Mouse (Mus musculus): Measurements from ENCODE around the gene Guca1b.

Guca1b gene

DNA sequence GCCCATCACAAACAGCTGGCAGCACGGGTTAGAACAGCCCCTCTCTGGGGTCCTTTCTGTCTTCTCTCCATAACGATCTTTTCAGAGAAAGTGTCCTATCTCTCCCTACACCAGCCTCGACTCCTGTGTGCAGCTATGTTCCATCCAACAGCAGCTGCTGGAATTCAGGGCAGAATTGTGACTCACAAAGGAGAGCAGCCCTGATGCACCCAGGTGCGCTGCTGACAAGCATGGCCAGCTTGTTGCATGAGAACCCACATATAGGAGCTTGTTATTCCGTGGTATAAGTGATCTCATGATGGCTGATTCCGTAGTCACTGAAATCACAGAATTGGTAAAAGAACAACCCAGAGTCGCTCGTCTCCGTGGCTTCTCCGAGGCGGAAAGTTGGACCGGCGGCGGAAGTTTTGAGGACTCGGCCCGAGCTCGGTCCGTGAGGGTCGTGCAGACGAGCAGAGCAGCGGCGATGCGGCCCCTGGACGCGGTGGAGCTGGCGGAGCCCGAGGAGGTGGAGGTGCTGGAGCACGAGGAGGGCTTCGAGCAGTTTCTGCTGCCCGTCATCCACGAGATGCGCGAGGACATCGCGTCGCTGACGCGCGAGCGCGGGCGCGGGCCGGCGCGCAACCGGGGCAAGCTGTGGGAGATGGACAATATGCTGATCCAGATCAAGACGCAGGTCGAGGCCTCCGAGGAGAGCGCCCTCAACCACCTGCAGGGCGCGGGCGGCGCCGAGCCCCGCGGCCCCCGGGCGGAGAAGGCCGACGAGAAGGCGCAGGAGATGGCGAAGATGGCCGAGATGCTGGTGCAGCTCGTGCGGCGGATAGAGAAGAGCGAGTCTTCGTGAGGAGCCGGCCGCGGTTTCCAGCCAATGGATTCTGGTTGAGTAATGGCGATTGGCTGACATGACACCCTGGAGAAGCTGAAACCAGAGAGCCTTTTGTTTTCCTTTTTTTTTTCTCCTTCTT is 25.0 kb downstream of the Guca1b start:
- 3% methylated on average over 74 of the region's 74 CpGs for WGBS

GRCm38 (mm10) chr17:47420195-47420594 is 35.0 kb downstream of the Guca1b start:
- WGBS = 90% methylated on average over 2 of the region's 2 CpGs

DNA sequence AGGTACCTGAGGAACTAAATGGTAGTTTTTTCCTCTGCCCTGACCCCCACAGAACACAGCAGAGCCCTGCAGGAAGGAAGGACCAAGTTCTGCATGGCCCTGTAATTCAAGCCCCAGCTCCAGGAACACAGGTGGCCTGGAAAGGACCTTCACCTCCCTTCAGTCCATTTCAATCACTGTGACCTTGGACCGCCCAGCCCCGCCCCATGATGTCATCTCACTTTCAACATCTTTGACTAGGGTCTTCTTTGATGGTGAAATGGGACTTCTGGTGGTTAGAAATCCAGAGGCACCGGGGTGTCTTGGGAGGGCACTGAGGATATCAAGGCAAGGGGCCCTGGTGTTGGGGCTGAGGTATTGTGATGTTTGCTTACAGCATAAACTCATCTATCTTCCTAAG is 36.4 kb downstream of the Guca1b start:
- 91% methylated on average over 3 of the region's 3 CpGs for WGBS

GRCm38 (mm10) chr17:47422616-47423015 is 37.4 kb downstream of the Guca1b start:
- WGBS = 100% methylated on average over 1 of the region's 1 CpGs

- WGBS = 69% methylated on average over 6 of the region's 6 CpGs
Measured at GRCm38 (mm10) chr17:47424186-47424585, 39.0 kb downstream of the Guca1b start.

DNA sequence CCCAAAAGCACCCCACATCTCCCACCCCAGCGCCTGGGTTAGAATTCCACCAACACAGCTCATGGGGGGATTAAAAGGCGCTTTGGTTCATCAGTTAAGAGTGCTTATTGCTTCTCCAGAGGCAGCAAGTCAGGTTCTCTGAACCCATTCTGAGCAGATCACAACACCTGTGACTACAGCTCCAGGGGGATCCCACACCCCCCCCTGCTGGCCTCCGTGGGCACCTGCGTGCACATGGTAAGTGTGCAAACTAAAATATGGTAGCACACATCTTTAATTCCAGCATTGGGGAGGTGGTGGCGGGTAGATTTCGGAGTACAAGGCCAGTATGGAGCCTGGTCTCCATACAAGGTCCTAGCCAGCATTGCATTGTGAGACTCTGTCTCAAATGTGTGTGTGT is 42.1 kb downstream of the Guca1b start:
- WGBS = 81% methylated on average over 6 of the region's 6 CpGs

- whole genome bisulfite sequencing = 32% methylated on average over 8 of the region's 8 CpGs
Measured at GRCm38 (mm10) chr17:47428831-47429304, 43.7 kb downstream of the Guca1b start.

GRCm38 (mm10) chr17:47430815-47431214 is 45.6 kb downstream of the Guca1b start:
- WGBS = 71% methylated on average over 5 of the region's 5 CpGs

GRCm38 (mm10) chr17:47436156-47436906 is 51.1 kb downstream of the Guca1b start, which contains the start of gene AI661453:
Gene AI661453 (plus strand): TSS chr17:47436615.
- 2% methylated on average over 45 of the region's 45 CpGs for WGBS

DNA sequence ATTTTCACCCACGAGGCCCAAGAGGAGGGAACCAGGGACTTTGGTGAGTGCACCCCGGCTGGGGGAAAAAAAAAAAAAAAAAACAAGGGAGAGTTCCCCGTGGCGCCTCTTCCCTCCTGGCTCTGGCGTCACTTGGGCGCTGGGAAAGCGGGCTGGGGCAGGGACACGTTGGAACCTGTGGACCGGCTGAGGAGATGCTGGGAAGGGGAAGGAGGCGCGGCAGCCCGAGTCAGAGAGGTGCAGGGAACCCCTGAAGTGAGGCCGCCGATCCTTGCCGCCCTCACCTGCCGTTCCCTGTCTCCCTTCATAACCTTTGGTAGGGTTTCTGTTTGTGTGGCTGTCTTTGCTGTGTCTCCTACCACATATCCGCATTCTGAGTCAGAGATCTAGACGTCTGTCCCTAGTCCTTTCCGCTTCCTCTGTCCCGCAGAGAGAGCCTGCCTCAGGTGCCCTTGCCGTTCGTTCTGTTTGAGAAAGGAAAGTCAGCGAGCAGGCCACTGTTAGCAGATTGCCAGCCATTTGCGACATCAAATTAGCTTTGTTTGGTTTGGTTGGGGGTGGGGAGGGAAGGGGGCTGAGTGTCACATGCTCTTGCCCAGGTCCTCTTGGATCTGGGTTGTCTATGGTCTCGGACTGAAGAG is 51.8 kb downstream of the Guca1b start, which contains the start of gene 1700001C19Rik:
TSS of gene 1700001C19Rik (minus strand) at position 470 of the 641 bp plus-strand sequence.
- 13% methylated on average over 25 of the region's 25 CpGs for WGBS

DNA sequence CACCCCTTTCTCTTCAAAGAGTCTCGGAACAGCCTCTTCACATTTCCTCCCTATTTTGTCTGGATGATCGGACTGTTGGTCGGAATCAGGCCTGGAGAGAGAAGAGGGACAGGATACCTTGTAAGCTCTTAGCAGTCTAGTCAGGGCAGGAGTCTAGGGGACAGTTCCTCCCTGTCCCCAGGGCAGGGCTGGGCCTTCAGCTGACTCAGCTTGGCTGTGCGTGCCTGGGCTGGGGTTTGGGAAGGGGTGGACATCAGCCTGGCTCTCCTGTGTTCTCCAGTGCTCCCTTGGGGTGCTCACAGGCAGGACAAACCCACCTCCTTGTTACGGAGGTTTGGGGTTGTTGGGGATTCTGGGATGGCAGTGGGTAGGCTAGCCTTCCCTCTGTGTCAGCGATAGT is 53.4 kb downstream of the Guca1b start:
- 75% methylated on average over 6 of the region's 6 CpGs for WGBS

- 59% methylated on average over 9 of the region's 9 CpGs for WGBS
Measured at GRCm38 (mm10) chr17:47439396-47440028, 54.3 kb downstream of the Guca1b start.

GRCm38 (mm10) chr17:47440359-47440890 is 55.2 kb downstream of the Guca1b start:
- 56% methylated on average over 9 of the region's 9 CpGs for WGBS

GRCm38 (mm10) chr17:47441296-47442051 is 56.3 kb downstream of the Guca1b start:
- whole genome bisulfite sequencing = 81% methylated on average over 19 of the region's 19 CpGs

DNA sequence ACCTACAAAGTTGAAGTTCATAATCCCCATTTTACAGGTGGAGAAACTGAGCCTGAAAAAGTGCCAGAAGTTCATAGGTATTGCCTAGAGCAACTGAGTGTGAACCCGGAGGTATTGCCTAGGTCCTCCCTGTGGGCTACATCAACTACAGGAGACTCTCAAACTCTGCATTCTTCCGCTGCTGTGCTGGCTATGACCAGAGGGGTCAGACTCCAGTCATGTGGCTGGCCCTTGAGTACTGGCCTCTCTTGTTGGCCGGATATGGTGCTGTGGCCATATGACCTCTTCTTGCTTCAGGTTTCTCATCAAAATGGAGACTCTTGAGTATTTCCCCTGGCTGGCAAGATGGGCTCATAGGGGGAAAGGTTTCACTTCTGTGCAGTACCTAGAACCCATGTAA is 57.1 kb downstream of the Guca1b start:
- 86% methylated on average over 3 of the region's 3 CpGs for WGBS
